ENCODE assay signal across 21 mouse cellular contexts in the genomic region with DNA sequence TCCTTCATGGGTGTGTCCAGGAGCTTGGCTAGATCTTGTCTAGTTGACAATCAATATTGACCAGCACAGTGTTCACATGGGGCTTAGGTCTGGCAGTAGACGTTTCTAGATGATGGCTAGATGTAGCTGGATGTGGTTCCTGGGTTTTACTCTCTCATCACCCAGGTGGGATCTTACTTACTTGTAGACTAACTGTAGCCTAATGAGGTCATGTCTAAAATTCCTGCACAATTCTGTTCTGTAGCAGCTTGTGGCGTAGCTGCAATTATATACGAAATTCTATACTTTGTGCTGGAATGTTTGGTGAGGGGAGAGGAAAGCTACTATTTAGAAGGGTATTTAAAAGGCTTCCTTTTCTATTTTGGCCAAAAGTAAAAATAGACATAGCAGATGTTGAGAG.
"Had no signal": no experiment of that assay in that cellular context is flagged by ENCODE, and none has a peak within 500 bp of the region (broad histone marks: within the 10 kb centered on the region; RNA-seq: fewer than 3 reads in every experiment).

No protein-coding gene starts in this region.

- H3K4me3 ChIP-seq: heart, adult 2 months; heart, embryonic 12.5 days; hindbrain, embryonic 10.5 days; hindbrain, embryonic 13.5 days; hindbrain, embryonic 15.5 days; layer of hippocampus, adult 2 months; left cerebral cortex, adult 2 months; liver, embryonic 12.5 days had no signal

- H3K4me2 ChIP-seq: heart, embryonic 12.5 days; hindbrain, embryonic 13.5 days; hindbrain, embryonic 15.5 days; liver, embryonic 12.5 days had no signal

- H3K9me3 ChIP-seq: heart, embryonic 12.5 days; hindbrain, embryonic 10.5 days; hindbrain, embryonic 13.5 days; hindbrain, embryonic 15.5 days; liver, embryonic 12.5 days had no signal

- DNase-seq: gastrocnemius, postnatal 14 days; gastrocnemius, postnatal 36 days; heart, adult 11 months; heart, adult 2 months; heart, postnatal 10 days; heart, postnatal 4 days; kidney, adult 11 months; kidney, adult 2 months; kidney, postnatal 10 days; kidney, postnatal 25 days; kidney, postnatal 4 days had no signal

- H3K9ac ChIP-seq: heart, embryonic 12.5 days; hindbrain, embryonic 13.5 days; hindbrain, embryonic 15.5 days; liver, embryonic 12.5 days; liver, embryonic 14.5 days had no signal

- H3K27ac ChIP-seq: heart, adult 2 months; hindbrain, embryonic 10.5 days; hindbrain, embryonic 13.5 days; hindbrain, embryonic 15.5 days; hindbrain, postnatal 0 days; layer of hippocampus, adult 2 months; left cerebral cortex, adult 2 months; liver, embryonic 12.5 days; liver, embryonic 14.5 days had no signal

- H3K36me3 ChIP-seq: heart, embryonic 12.5 days; hindbrain, embryonic 10.5 days; hindbrain, embryonic 13.5 days; hindbrain, embryonic 15.5 days; liver, embryonic 12.5 days had no signal

- H3K27me3 ChIP-seq: heart, embryonic 12.5 days; hindbrain, embryonic 13.5 days; hindbrain, embryonic 15.5 days; liver, embryonic 12.5 days had no signal

- H3K4me1 ChIP-seq: heart, embryonic 12.5 days; hindbrain, embryonic 15.5 days; liver, embryonic 12.5 days had no signal

- ATAC-seq: hindbrain, postnatal 0 days; intestine, embryonic 16.5 days; liver, embryonic 12.5 days had no signal
